Mouse (Mus musculus): ENCODE results near the gene Cdh13. TPM values are rescaled to one million over a fixed set of nuclear protein-coding genes. Genes with fewer than 3 reads are reported as not detected.

Cdh13 gene
- 56.6 TPM for polyA plus RNA-seq (2012; fragmentation: generic; extraction: Trizol)

- no peak for TF ChIP-seq MYOD1 (IDR thresholded peaks at IDR 0.05; ENCODE audit: control insufficient read depth in 1 of 3, insufficient read length in 2 of 3, low read depth in 2 of 3)
- TF ChIP-seq POLR2A (IDR thresholded peaks at IDR 0.05; ENCODE audit: insufficient read length, low read depth), result peak; percentile 74
- TF ChIP-seq REST (IDR thresholded peaks at IDR 0.05; ENCODE audit: insufficient read depth, insufficient read length), result no peak
- Histone ChIP-seq H3K4me2 (ENCODE audit: low read depth) (peak within 1 kb of the TSS; percentile 97), H3K79me2 (ENCODE audit: control insufficient read depth, insufficient read depth) (peaks cover 4% of the 10 kb centered on the region), H3K4me3 (peak within 1 kb of the TSS; percentile 78), H3K36me3 (ENCODE audit: control insufficient read depth, insufficient read depth) (no peaks in the 10 kb centered on the region), H3K27me3 (ENCODE audit: control insufficient read depth, insufficient read depth, insufficient read length) (no peaks in the 10 kb centered on the region), H3ac (ENCODE audit: control insufficient read depth, insufficient read length) (peak within 1 kb of the TSS; percentile 75)
These were observed at the start of gene Cdh13 for GRCm38 (mm10) chr8:118283600-118284111. Cdh13 (plus strand) TSS chr8:118283733.

GRCm38 (mm10) chr8:118235626-118236025, 47.9 kb upstream of the Cdh13 start:
- Histone ChIP-seq H3K4me2 (ENCODE audit: low read depth) (no peak overlapping the region), H3K79me2 (ENCODE audit: control insufficient read depth, insufficient read depth) (no peaks in the 10 kb centered on the region), H3ac (ENCODE audit: control insufficient read depth, insufficient read length) (no peak overlapping the region), H3K27me3 (ENCODE audit: control insufficient read depth, insufficient read depth, insufficient read length) (no peaks in the 10 kb centered on the region), H3K36me3 (ENCODE audit: control insufficient read depth, insufficient read depth) (no peaks in the 10 kb centered on the region), H3K4me3 (no peak overlapping the region)
- TF ChIP-seq POLR2AphosphoS2 (IDR thresholded peaks at IDR 0.05; ENCODE audit: insufficient read length, low read depth) (no peak), TCF3 (IDR thresholded peaks at IDR 0.05; ENCODE audit: insufficient read length, low read depth) (no peak), CEBPB (IDR thresholded peaks at IDR 0.05; ENCODE audit: insufficient read depth, poor library complexity, severe bottlenecking) (no peak), SRF (IDR thresholded peaks at IDR 0.05; ENCODE audit: control insufficient read depth, insufficient read length, low read depth) (no peak), TCF12 (IDR thresholded peaks at IDR 0.05; ENCODE audit: insufficient read depth, poor library complexity, severe bottlenecking) (no peak), USF1 (IDR thresholded peaks at IDR 0.05; ENCODE audit: low read depth) (no peak), MYOG (IDR thresholded peaks at IDR 0.05; ENCODE audit: control insufficient read depth in 1 of 3, insufficient read depth in 1 of 3, insufficient read length in 2 of 3, low read depth in 2 of 3) (no peak), MYOD1 (IDR thresholded peaks at IDR 0.05; ENCODE audit: control insufficient read depth in 1 of 3, insufficient read length in 2 of 3, low read depth in 2 of 3) (no peak), REST (IDR thresholded peaks at IDR 0.05; ENCODE audit: insufficient read depth, insufficient read length) (no peak), MAX (IDR thresholded peaks at IDR 0.05; ENCODE audit: low read depth) (no peak), E2F4 (IDR thresholded peaks at IDR 0.05; ENCODE audit: insufficient read depth) (no peak)

DNA sequence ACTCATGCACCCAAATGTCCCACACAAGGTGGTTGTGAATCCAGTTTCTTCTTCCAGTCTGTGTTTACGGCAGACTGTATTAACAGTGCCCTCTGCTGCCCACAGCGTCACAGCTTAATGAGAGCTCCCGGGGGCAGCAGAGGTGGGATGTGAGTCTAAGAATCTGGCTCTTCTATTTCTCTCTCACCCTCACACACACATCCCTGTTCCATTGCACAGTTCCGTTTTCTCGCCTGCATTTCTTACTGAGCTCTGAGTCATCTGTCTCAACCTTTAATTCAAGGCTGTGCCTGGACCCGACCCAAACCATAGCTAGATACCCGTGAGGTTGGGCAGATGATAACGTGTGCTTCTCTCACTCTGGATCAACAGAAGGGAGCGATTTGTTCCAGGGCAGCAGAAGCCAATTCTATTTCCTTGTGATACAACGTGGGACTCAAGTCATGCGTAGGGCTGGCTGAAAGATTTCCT, 46.3 kb upstream of the Cdh13 start:
- H3ac ChIP-seq (ENCODE audit: control insufficient read depth, insufficient read length), result no peak overlapping the region
- H3K36me3 ChIP-seq (ENCODE audit: control insufficient read depth, insufficient read depth), result no peaks in the 10 kb centered on the region
- no peaks in the 10 kb centered on the region for H3K79me2 ChIP-seq (ENCODE audit: control insufficient read depth, insufficient read depth)
- TF ChIP-seq POLR2A (IDR thresholded peaks at IDR 0.05; ENCODE audit: insufficient read length, low read depth), result no peak
- H3K27me3 ChIP-seq (ENCODE audit: control insufficient read depth, insufficient read depth, insufficient read length), result no peaks in the 10 kb centered on the region
- H3K4me3 ChIP-seq, result no peak overlapping the region
- H3K4me2 ChIP-seq (ENCODE audit: low read depth), result peak overlapping the region; percentile 39

- Histone ChIP-seq H3ac (ENCODE audit: control insufficient read depth, insufficient read length) (no peak overlapping the region), H3K79me2 (ENCODE audit: control insufficient read depth, insufficient read depth) (no peaks in the 10 kb centered on the region), H3K36me3 (ENCODE audit: control insufficient read depth, insufficient read depth) (no peaks in the 10 kb centered on the region), H3K4me3 (no peak overlapping the region), H3K27me3 (ENCODE audit: control insufficient read depth, insufficient read depth, insufficient read length) (no peaks in the 10 kb centered on the region), H3K4me2 (ENCODE audit: low read depth) (no peak overlapping the region)
- TF ChIP-seq MYOD1 (IDR thresholded peaks at IDR 0.05; ENCODE audit: control insufficient read depth in 1 of 3, insufficient read length in 2 of 3, low read depth in 2 of 3) (no peak), MYOG (IDR thresholded peaks at IDR 0.05; ENCODE audit: control insufficient read depth in 1 of 3, insufficient read depth in 1 of 3, insufficient read length in 2 of 3, low read depth in 2 of 3) (no peak), POLR2A (IDR thresholded peaks at IDR 0.05; ENCODE audit: insufficient read length, low read depth) (no peak), TCF12 (IDR thresholded peaks at IDR 0.05; ENCODE audit: insufficient read depth, poor library complexity, severe bottlenecking) (no peak), SRF (IDR thresholded peaks at IDR 0.05; ENCODE audit: control insufficient read depth, insufficient read length, low read depth) (no peak), REST (IDR thresholded peaks at IDR 0.05; ENCODE audit: insufficient read depth, insufficient read length) (no peak), POLR2AphosphoS2 (IDR thresholded peaks at IDR 0.05; ENCODE audit: insufficient read length, low read depth) (no peak), USF1 (IDR thresholded peaks at IDR 0.05; ENCODE audit: low read depth) (no peak), MAX (IDR thresholded peaks at IDR 0.05; ENCODE audit: low read depth) (no peak), CEBPB (IDR thresholded peaks at IDR 0.05; ENCODE audit: insufficient read depth, poor library complexity, severe bottlenecking) (no peak), E2F4 (IDR thresholded peaks at IDR 0.05; ENCODE audit: insufficient read depth) (no peak), TCF3 (IDR thresholded peaks at IDR 0.05; ENCODE audit: insufficient read length, low read depth) (no peak)
These were observed 45.4 kb upstream of the Cdh13 start for GRCm38 (mm10) chr8:118238156-118238555.

DNA sequence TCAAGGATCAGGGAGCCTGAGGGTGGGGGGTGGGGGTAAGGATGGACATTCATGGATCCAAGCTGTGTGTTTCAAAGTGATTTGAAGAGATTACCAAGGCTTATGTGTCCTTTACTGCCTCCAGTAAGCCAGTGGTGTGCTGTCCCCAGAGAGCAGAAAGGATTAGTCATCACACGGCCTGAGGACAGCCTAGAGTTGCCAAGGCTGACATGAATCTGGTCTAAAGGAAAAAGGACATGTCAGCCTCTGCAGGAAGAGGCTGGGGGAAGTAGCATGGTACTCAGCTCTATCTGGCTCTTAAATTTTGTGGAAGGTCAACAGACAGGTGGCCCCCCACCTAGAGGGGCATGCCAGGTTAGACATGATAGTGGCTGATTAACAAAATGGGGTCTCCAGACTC, 44.3 kb upstream of the Cdh13 start:
- Histone ChIP-seq H3ac (ENCODE audit: control insufficient read depth, insufficient read length) (no peak overlapping the region), H3K27me3 (ENCODE audit: control insufficient read depth, insufficient read depth, insufficient read length) (no peaks in the 10 kb centered on the region), H3K79me2 (ENCODE audit: control insufficient read depth, insufficient read depth) (no peaks in the 10 kb centered on the region), H3K4me2 (ENCODE audit: low read depth) (no peak overlapping the region), H3K36me3 (ENCODE audit: control insufficient read depth, insufficient read depth) (no peaks in the 10 kb centered on the region), H3K4me3 (no peak overlapping the region)
- TF ChIP-seq MYOD1 (IDR thresholded peaks at IDR 0.05; ENCODE audit: control insufficient read depth in 1 of 3, insufficient read length in 2 of 3, low read depth in 2 of 3) (no peak), SRF (IDR thresholded peaks at IDR 0.05; ENCODE audit: control insufficient read depth, insufficient read length, low read depth) (no peak)

Measured in myocyte (in vitro differentiated cells).